Mouse (Mus musculus): ENCODE results near the gene Hid1.
"Not testable (repeated sequence)": the region's sequence is repeated elsewhere in the genome, so short reads cannot be mapped to it uniquely, and the experiment has no call there.

The Hid1 gene

GRCm38 (mm10) chr11:115367395-115367944, at the start of gene Hid1:
Gene Hid1, minus strand, starts transcription at chr11:115367756.
- peak; percentile 51 to 59 for DNase-seq (ENCODE audit: low spot score in 2 of 2)

GRCm38 (mm10) chr11:115409556-115409955, 42.0 kb upstream of the Hid1 start:
- no peak for DNase-seq (ENCODE audit: low spot score in 2 of 2)

DNA sequence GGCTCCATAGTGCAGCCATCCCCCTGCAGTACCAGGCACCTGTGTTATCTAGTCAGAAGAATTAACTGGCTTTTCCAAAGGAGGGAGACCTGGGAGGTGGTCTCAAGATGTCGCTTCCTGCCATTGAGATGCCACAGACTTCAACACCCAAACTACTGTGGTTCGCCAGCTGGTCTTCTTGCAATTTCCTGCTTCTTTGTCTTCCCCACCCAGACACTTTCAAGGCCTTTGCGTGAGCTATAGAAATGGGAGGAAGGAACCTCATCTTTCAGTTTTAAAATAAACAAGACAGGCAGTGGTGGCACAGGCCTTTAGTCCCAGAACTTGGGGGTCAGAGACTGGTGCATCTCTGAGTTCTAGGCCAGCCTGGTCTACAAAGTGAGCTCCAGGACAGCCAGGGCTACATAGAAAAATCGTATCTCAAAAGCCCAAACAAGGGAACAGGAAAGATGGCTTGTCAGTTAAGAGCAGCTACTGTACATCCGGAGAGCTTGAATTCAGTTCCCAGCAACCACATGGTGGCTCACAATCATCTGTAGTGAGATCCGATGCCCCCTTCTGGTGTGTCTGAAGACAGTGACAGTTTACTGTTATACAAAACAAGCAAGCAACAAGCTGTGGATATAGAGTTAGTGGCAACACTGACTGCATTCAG, 40.8 kb upstream of the Hid1 start:
- DNase-seq (ENCODE audit: low spot score in 2 of 2): no peak

DNA sequence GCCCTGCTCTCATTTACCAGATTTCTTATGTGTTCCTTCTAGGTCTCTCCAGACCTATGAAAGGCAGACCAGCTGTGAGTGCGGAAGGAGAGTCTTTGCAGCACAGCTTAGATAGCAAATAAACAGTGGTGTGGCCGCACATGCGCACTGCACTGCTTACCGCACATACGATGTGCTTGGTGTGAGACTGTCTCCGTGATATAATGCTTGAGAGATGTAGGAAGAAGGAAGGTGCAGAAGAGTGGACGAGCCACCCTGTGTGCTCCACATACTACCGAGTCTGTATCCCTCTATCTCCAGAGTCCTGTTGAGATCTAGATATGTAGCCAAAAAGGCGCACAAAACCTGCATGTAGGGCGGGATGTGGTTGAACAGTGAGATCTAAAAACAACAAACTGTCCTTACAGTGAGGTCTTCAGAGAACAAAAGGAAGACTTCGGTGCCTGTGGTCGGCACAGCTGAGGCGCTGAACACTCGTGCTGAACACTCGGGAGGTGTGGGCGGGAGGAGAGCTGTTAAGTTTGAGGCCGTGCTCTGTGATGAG, 39.4 kb upstream of the Hid1 start:
- DNase-seq (ENCODE audit: low spot score in 2 of 2): no peak

GRCm38 (mm10) chr11:115405723-115406122, 38.2 kb upstream of the Hid1 start:
- DNase-seq (ENCODE audit: low spot score in 2 of 2): no peak

DNA sequence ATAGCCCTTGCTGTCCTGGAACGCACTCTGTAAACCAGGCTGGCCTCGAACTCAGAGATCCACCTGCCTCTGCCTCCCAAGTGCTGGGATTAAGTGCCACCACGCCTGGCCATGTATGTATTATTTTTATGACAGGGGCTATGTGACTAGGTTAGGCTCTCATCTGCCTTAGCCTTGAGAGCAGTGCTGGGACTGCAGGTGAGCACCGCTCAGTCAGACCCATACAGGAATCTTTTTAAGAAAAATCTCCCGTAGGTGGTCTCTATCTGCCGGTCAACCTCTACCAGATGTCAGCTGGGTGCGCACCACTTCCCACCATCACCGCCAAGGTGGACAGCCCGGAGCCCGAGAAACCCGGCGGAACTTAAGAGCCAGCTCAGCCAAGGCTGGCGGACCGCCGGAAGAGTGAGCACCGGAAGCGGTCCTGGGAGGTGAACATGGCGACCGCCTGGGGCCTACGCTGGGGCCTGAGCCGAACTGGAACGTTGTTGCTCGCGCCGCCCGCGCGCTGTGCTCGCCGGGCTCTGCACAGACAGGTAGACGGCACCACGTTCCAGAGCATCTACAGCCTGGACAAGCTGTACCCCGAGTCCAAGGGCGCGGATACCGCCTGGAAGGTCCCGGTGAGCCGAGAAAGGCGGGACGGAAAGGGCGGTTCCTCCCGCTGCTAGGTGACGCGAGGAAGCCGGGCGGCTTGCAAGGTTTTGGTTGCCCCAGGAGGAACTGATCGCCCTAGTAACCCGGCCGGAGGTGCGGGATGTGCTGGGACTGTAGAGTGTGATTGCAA, 36.0 kb upstream of the Hid1 start, which contains the start of gene Mrpl58:
TSS of gene Mrpl58 (plus strand) at position 415 of the 787 bp plus-strand sequence.
- peak; percentile 63 to 78 for DNase-seq (ENCODE audit: low spot score in 2 of 2)

DNA sequence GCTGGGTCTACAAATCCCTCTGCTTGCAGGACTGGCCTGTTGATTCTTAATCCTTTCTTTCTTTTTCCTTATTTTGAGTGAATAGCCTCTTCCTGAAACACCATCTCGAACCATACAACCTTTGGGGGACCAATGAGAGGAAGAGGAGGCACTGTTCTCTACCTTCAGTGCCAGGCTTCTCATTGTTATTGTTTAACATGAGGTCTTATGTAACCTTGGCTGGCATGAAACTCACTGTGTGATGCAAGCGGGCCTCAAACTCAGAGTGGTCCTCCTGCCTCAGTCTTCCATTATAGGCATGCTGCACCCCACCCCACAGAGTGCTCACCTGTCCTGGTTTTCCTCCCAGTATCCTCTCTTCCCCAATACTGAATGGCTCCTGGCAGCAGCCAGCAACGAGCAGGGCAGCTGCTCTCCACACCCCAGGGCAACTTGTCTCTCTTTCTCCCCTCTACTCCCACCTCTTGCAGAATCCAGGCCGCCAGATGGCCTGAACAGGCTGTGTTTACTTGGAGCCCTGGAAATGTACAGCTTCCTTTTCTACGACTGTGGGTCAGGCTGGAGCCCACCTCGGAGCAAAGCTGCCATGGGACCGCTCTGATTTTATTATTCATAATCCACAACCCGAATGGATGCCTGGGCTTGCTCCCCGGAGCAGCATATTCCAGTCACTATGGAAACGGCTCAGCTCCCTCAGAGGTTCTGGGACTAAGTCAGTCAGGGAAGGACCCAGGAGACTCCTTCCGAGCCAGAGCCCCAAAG, 33.3 kb upstream of the Hid1 start:
- DNase-seq (ENCODE audit: low spot score in 2 of 2): no peak

- DNase-seq (ENCODE audit: low spot score in 2 of 2): no peak
These were observed 32.6 kb upstream of the Hid1 start for GRCm38 (mm10) chr11:115400126-115400525.

GRCm38 (mm10) chr11:115398085-115398484, 30.5 kb upstream of the Hid1 start:
- no peak for DNase-seq (ENCODE audit: low spot score in 2 of 2)

DNA sequence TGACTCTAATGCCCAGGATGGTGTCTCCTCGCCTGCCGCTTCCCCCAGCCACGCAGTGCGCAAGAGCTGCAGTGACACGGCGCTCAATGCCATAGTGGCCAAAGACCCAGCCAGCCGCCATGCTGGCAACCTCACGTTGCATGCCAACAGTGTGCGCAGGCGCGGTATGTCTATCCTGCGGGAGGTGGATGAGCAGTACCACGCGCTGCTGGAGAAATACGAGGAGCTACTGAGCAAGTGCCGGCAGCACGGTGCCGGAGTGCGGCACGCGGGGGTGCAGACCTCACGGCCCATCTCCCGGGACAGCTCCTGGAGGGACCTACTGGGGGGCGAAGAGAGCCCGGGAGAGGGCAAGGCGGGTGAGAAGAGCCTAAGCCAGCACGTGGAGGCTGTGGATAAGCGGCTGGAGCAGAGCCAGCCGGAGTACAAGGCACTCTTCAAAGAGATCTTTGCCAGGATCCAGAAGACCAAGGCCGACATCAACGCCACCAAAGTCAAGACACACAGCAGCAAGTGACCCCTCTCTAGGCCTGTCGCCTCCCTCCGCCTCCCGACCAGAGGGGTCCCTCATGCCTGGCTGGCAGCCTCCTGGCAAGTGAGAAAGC, 26.3 kb upstream of the Hid1 start:
- DNase-seq (ENCODE audit: low spot score in 2 of 2): no peak

DNA sequence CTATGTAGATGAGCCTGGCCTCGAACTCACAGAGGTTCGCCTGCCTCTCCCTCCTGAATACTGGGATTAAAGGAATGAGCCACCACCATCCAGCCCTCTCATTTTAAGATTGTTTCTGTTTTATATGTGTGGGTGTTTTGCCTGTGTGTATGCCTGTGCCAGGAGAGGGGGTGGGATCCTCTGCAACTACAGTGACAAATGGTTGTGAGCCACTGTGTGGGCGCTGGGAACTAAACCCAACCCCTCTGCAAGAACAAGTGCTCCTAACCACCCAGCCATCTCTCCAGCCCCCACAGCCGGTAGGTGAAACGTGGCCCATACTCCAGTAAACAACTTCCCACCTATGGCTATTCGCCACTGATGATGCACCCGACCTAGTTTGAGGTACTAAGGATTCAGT, 23.8 kb upstream of the Hid1 start:
- DNase-seq (ENCODE audit: low spot score in 2 of 2): no peak

DNA sequence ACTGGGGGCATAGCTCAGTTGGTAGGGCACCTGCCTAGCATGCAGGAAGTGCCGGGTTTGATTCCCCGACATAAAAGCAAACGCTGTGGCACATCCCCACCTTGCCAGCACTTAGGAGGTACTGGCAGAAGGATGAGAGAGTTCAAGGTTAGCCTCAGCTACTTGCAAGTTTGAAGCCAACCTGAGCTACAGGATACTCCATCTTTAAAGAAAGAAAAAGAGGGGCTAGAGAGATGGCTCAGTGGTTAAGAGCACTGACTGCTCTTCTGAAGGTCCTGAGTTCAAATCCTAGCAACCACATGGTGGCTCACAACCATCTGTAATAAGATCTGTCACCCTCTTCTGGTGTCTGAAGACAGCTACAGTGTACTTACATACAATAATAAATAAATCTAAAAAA, 19.3 kb upstream of the Hid1 start:
- DNase-seq (ENCODE audit: low spot score in 2 of 2): not testable (repeated sequence)

- DNase-seq (ENCODE audit: low spot score in 2 of 2): no peak
These were observed 17.0 kb upstream of the Hid1 start for GRCm38 (mm10) chr11:115384587-115384986.

DNA sequence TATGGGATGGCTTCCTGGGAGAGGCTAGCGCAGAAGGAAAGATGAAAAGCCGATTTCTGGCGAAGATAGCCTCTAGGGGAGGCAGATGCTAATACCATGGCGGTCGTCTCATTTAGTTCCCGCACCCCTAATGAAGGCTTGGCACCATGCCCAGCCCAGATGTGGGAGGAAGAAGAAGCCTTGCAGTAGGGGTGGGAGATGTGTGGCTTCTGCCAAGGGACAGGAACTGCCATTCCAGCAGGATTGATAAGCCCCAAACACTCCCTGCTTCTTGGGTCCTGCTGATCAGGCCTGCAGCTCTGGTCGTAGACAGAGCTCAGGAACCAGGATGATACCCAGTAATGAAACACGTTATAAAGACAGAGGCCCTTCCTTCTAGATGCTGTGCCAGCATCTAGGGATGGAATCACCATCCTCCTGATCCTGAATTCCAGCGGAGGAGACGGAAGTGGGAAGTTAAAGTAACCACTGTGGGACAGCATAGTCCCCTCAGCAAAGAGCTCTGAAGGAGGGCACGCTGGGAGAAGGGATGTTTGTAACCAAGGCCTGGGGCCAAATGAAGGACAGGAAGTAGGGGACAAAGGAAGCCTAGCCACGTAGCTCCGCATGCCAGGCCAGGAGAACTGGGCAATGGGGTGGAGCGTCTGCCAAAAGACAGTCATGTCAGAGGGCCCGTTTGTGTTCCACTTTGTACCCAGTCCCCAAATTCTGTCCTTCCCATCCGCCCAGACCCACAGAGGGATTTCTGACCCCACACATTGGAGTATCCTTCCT, 16.3 kb upstream of the Hid1 start:
- no peak for DNase-seq (ENCODE audit: low spot score in 2 of 2)

DNA sequence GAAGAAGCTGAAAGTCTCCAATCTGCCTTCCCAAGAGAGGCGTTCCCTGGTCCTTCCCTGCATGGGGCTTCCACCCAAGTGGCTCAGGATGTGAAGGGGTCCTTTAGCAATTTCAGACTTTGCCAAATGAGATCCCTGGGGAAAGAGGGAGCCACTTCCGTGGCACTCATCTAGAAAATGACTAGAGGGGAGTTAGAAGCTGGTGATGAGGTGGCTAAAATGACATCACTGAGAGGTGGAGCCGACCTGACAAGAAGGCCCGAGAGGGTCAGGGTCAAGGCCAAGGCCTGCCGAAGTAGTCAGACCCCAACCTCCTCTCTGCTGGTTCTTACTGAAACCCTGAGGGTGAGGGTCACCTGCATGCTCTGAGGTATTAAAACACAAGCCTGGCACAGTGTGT, 15.3 kb upstream of the Hid1 start:
- DNase-seq (ENCODE audit: low spot score in 2 of 2): no peak

- no peak for DNase-seq (ENCODE audit: low spot score in 2 of 2)
These were observed 14.4 kb upstream of the Hid1 start, which contains the start of gene Cdr2l for GRCm38 (mm10) chr11:115381743-115382539. Gene Cdr2l, plus strand, starts transcription at chr11:115381916.

- DNase-seq (ENCODE audit: low spot score in 2 of 2): no peak
These were observed 13.7 kb upstream of the Hid1 start for GRCm38 (mm10) chr11:115381276-115381675.

DNA sequence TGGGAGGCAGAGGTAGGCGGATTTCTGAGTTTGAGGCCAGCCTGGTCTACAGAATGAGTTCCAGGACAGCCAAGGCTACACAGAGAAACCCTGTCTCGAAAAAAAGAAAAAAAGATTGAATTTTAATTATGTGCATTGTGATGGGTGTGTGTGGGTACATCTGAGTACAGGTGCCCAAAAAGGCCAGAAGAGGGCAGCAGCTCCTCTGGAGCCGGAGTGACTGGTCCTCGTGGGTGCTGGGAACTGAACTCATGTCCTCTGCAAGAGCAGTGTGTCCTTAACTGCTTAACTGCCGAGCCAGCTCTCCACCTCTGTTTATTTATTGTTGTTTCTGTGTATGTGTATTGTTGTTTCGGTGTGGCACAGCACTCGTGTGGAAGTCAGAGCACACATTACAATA, 10.3 kb upstream of the Hid1 start:
- DNase-seq (ENCODE audit: low spot score in 2 of 2): no peak

GRCm38 (mm10) chr11:115377254-115377653, 9.7 kb upstream of the Hid1 start:
- DNase-seq (ENCODE audit: low spot score in 2 of 2): no peak

DNA sequence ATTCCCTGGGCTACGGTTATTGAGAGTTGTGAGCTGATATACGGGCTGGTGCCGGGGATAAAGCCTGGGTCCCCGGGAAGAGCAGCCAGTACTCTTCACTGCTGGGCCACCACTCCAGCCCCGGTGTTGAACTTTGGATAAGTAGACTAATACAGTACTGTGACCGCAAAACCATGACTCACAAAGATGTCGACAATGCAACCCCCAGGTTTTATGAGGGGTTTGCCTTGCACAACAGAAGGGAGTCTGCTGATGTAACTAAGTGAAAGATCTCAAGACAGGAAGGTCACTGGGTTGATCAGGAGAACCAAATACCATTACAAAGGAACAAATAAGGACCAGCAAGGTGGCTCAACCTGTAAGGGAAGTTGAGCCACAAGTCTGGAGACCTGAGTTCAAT, 9.2 kb upstream of the Hid1 start:
- DNase-seq (ENCODE audit: low spot score in 2 of 2): no peak
